16 mouse cellular contexts compared by ENCODE assay signal in the genomic region with DNA sequence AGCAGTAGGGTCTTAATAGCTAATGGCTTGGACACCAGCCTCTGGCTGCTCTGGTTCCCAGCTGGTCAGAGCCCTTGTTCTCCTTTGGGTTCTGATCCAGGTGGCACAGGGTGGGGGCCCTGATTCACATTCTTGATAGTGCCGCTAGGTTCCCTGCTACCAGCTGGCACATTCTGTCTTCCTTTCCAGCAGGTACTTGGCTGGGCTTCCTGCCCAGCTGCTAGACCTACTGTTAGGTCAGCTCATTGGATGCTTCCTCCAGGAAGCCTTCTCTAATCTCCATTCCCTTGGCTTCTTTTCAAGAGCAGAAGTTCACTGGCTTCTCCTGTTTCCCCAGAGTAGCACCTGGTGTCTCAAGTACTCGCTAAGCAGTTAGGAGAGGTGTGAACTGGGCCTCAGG. TPM values are rescaled to one million over a fixed set of nuclear protein-coding genes. Genes with fewer than 3 reads are reported as not detected.
A peak's percentile ranks its signal among the peaks of the same experiment; 100 is the strongest.
DNase-seq lines count a peak whose midpoint lies in the region; ATAC-seq and TF ChIP-seq lines count a peak whose summit lies in the region.
"Had no signal": no experiment of that assay in that cellular context is flagged by ENCODE, and none has a peak within 500 bp of the region (broad histone marks: within the 10 kb centered on the region; RNA-seq: fewer than 3 reads in every experiment).

No protein-coding gene starts in this region.

- no peak for ATAC-seq in hindbrain, embryonic 13.5 days (ENCODE audit: low FRiP score)
- ATAC-seq: forebrain, embryonic 15.5 days; midbrain, embryonic 16.5 days had no signal

- no peaks in the 10 kb centered on the region for H3K27me3 ChIP-seq in hindbrain, embryonic 13.5 days
- H3K27me3 ChIP-seq: forebrain, embryonic 15.5 days; Patski had no signal

- H3K4me1 ChIP-seq in ES-E14 (ENCODE audit: control insufficient read depth in 2 of 2, insufficient read depth in 2 of 2, low read length in 2 of 2, poor library complexity in 1 of 2), result peaks cover 20 to 25% of the 10 kb centered on the region in 2 experiments
- peaks cover 10% of the 10 kb centered on the region for H3K4me1 ChIP-seq in hindbrain, embryonic 13.5 days (replicated peaks)
- H3K4me1 ChIP-seq: forebrain, embryonic 15.5 days had no signal

- H3K36me3 ChIP-seq in ES-E14 (ENCODE audit: control insufficient read depth, insufficient read depth, low read length, poor library complexity, severe bottlenecking), result no peaks in the 10 kb centered on the region; the same call in 1 of the 2 replicates
- H3K36me3 ChIP-seq in hindbrain, embryonic 13.5 days, result no peaks in the 10 kb centered on the region
- H3K36me3 ChIP-seq: forebrain, embryonic 15.5 days had no signal

- H3K9ac ChIP-seq in ES-E14 (ENCODE audit: insufficient read depth, low read depth, low read length, poor library complexity, severe bottlenecking), result peak overlapping the region; percentile 61; the same call in 1 of the 2 replicates
- H3K9ac ChIP-seq in hindbrain, embryonic 13.5 days, result no peak overlapping the region
- H3K9ac ChIP-seq: forebrain, embryonic 15.5 days; liver, embryonic 14.5 days had no signal

- H3K9me3 ChIP-seq in ES-E14 (ENCODE audit: control insufficient read depth, insufficient read depth, low read depth, low read length), result no peaks in the 10 kb centered on the region
- H3K9me3 ChIP-seq in hindbrain, embryonic 13.5 days, result peaks cover 4% of the 10 kb centered on the region; the same call in 1 of the 2 replicates
- H3K9me3 ChIP-seq: forebrain, embryonic 15.5 days had no signal

- peak overlapping the region; percentile 85 for H3K27ac ChIP-seq in ES-E14 (ENCODE audit: insufficient read depth, low read depth, low read length, poor library complexity, severe bottlenecking)
- H3K27ac ChIP-seq in hindbrain, embryonic 13.5 days, result no peak overlapping the region
- H3K27ac ChIP-seq: forebrain, embryonic 15.5 days; heart, adult 2 months; hindbrain, postnatal 0 days; liver, embryonic 14.5 days had no signal

- peak overlapping the region in 1 of 2 experiments; percentile 52; a peak in 2 of 4 replicates for H3K4me3 ChIP-seq in ES-E14 (ENCODE audit: insufficient read depth in 1 of 2, low read depth in 1 of 2, low read length in 2 of 2, poor library complexity in 1 of 2, severe bottlenecking in 1 of 2)
- no peak overlapping the region for H3K4me3 ChIP-seq in hindbrain, embryonic 13.5 days
- H3K4me3 ChIP-seq: forebrain, embryonic 15.5 days; heart, adult 2 months had no signal

- no peak overlapping the region for H3K4me2 ChIP-seq in hindbrain, embryonic 13.5 days
- H3K4me2 ChIP-seq: forebrain, embryonic 15.5 days had no signal

- peak; percentile 70 for DNase-seq in kidney, adult 11 months
- no peak for DNase-seq in kidney, postnatal 10 days
- no peak for DNase-seq in ES-E14 (ENCODE audit: low read depth, low spot score)
- DNase-seq in cerebellum, postnatal 25 days, result peak; percentile 16 to 56
- DNase-seq in kidney, postnatal 36 days, result peak; percentile 66
- no peak for DNase-seq in embryo, embryonic 10 days (ENCODE audit: low spot score)
- no peak for DNase-seq in right cerebral cortex, postnatal 14 days
- DNase-seq: heart, adult 2 months; layer of hippocampus, postnatal 36 days; thymus, postnatal 25 days had no signal

- in situ Hi-C loops in ES-E14 (cut with MboI; ENCODE audit: low sequenced_read_pairs in 2 of 2, unreplicated experiment in 2 of 2), result no loop called here

- WGBS in hindbrain, embryonic 13.5 days, result 85% methylated on average over 2 of the region's 2 CpGs

TF ChIP-seq in ES-E14, 5 proteins besides CTCF, POLR2A, EP300 and RAD21:
- TF ChIP-seq ZC3H11A (IDR thresholded peaks at IDR 0.05; ENCODE audit: borderline replicate concordance, low read depth, low read length), result no peak
- no peak for TF ChIP-seq CHD2 (IDR thresholded peaks at IDR 0.05; ENCODE audit: low read depth, low read length)
- TF ChIP-seq MAFK (IDR thresholded peaks at IDR 0.05; ENCODE audit: insufficient read depth, low read depth, low read length), result no peak
- TF ChIP-seq HCFC1 (IDR thresholded peaks at IDR 0.05; ENCODE audit: borderline replicate concordance, insufficient read depth, low read length), result no peak
- no peak for TF ChIP-seq ZNF384 (IDR thresholded peaks at IDR 0.05; ENCODE audit: low read depth, low read length)

RNA-seq across cellular contexts. Expression of gene Cdh1, which starts 17.3 kb away (rescaled TPM):
- total RNA-seq in ES-E14 (2012; rRNA removed), result 254 and 424 TPM in 2 replicates
- polyA plus RNA-seq in hindbrain, embryonic 13.5 days (2015; fragmentation: Nextera tagmentation; extraction: Ambion mirVana), result 1.7 and 2.3 TPM in 2 replicates
- total RNA-seq: heart, adult 2 months had no signal

RNA-seq across cellular contexts. Expression of gene Gm10073, which starts 47.2 kb away (rescaled TPM):
- 83.5 and 86.5 TPM in 2 replicates for total RNA-seq in ES-E14 (2012; rRNA removed)
- 6.1 and 9.5 TPM in 2 replicates for polyA plus RNA-seq in hindbrain, embryonic 13.5 days (2015; fragmentation: Nextera tagmentation; extraction: Ambion mirVana)

Comparison
In these comparisons a context has a peak if more than half of its experiments do, and no peak if none do; other contexts are left out.
1. DNase-seq: peak in kidney, adult 11 months (single experiment), cerebellum, postnatal 25 days (2 of 2) and kidney, postnatal 36 days (2 of 2); none in kidney, postnatal 10 days (single experiment), ES-E14 (single experiment), embryo, embryonic 10 days (single experiment) and right cerebral cortex, postnatal 14 days (single experiment).